Mouse (Mus musculus): Measurements from ENCODE around the gene Slc22a18. TPM values are rescaled to one million over a fixed set of nuclear protein-coding genes. Genes with fewer than 3 reads are reported as not detected.

Slc22a18 gene
- polyA plus RNA-seq, 1 experiment, result 140 TPM

DNA sequence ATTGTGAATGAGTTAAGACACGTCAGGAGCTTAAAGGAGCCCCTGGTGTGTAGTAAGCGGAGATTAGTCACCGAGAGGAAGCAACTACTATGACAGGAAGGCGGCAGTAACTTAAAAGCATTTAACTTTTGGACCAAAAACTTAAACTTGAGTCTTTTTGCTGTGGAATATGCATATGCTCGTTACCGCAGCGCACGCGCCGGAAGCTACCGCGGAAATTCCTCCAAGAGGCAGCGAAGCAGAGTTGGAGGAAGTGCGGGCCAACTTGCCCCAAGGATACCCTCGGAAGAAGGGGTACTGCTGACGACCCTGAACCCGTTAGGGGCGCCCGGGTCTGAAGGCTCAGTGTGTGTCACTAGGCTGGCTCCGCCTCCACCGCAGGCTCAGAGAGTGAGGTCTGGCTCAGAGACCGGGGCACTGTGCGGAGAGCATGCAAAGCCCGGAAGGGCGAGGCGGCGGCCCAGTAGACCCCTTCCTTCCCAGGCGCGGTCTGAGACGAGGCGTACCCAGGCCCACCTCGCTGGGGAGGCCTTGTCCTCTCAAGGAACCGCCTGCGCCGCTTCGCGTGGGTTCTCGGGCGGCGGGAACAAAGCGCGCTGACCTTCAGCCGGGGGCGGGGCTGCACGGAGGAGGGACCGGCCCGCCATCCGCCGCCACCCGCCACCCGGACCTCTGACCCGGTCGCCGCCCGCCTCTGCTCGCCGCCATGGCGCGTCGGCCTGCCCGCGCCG is 74.9 kb downstream of the Slc22a18 start:
- WGBS, result under 1% methylated on average over 60 of the region's 63 CpGs
- no peak for DNase-seq (ENCODE audit: low read depth, low spot score)

Other genes with a start within 250 kb of the Slc22a18 start
- 1.9 and 2.6 TPM in 2 replicates for gene Cdkn1c, start 12.7 kb upstream of the Slc22a18 start, polyA plus RNA-seq (2012; rRNA removed)
- gene Phlda2, start 29.4 kb downstream of the Slc22a18 start, polyA plus RNA-seq (2012; rRNA removed), result 3.3 and 3.5 TPM in 2 replicates
- gene Nap1l4, start 75.4 kb downstream of the Slc22a18 start, polyA plus RNA-seq (2012; rRNA removed), result 54.3 and 57.4 TPM in 2 replicates
- 17.2 and 19.1 TPM in 2 replicates for gene Cars, start 126.4 kb downstream of the Slc22a18 start, polyA plus RNA-seq (2012; rRNA removed)
- 0.37 and 0.52 TPM in 2 replicates for gene Tnfrsf26, start 155.0 kb downstream of the Slc22a18 start, polyA plus RNA-seq (2012; rRNA removed)
- gene Tnfrsf22, start 175.9 kb downstream of the Slc22a18 start, polyA plus RNA-seq (2012; rRNA removed), result 1.2 and 1.3 TPM in 2 replicates
- gene Tnfrsf23, start 212.1 kb downstream of the Slc22a18 start, polyA plus RNA-seq (2012; rRNA removed), result 1.1 and 2.5 TPM in 2 replicates